Comparison of ENCODE assay signal across 15 mouse cellular contexts in genomic region chr1:168098806-168099205, GRCm38 (mm10).
"Had no signal": no experiment of that assay in that cellular context is flagged by ENCODE, and none has a peak within 500 bp of the region (broad histone marks: within the 10 kb centered on the region; RNA-seq: fewer than 3 reads in every experiment).

No protein-coding gene starts in this region.

- H3K9ac ChIP-seq: neural tube, embryonic 15.5 days; stomach, embryonic 15.5 days had no signal

- H3K36me3 ChIP-seq: neural tube, embryonic 15.5 days; stomach, embryonic 15.5 days had no signal

- H3K27me3 ChIP-seq: neural tube, embryonic 15.5 days; stomach, embryonic 15.5 days had no signal

- H3K9me3 ChIP-seq: neural tube, embryonic 15.5 days; stomach, embryonic 15.5 days had no signal

- H3K4me2 ChIP-seq: neural tube, embryonic 15.5 days; stomach, embryonic 15.5 days had no signal

- H3K27ac ChIP-seq: neural tube, embryonic 15.5 days; stomach, embryonic 15.5 days; stomach, postnatal 0 days had no signal

- DNase-seq: retina, postnatal 1 day; right cerebral cortex, adult 18-20 months; right cerebral cortex, postnatal 14 days; right cerebral cortex, postnatal 25 days; right cerebral cortex, postnatal 4 days; spleen, adult 18-20 months; thymus, adult 18-20 months; thymus, adult 2 months; thymus, postnatal 14 days; thymus, postnatal 25 days; thymus, postnatal 36 days; thymus, postnatal 4 days had no signal

- H3K4me1 ChIP-seq: neural tube, embryonic 15.5 days; stomach, embryonic 15.5 days had no signal

- H3K4me3 ChIP-seq: neural tube, embryonic 15.5 days; stomach, embryonic 15.5 days had no signal
